Mouse (Mus musculus) left cerebral cortex, postnatal 4 days (tissue): ENCODE data around the gene Bud23. TPM values are rescaled to one million over a fixed set of nuclear protein-coding genes. Genes with fewer than 3 reads are reported as not detected.

ENCODE experiments used
- total RNA-seq, 2 experiments: library from RNA; stranded (reverse); gene quantifications; 2 replicates each; pipeline ENCODE4 v1.2.3; 2021

The Bud23 gene
- total RNA-seq, 2 experiments from 2014 or later = 51.7 to 52.1 TPM

Other genes with a start within 250 kb of the Bud23 start
- not detected for gene Tmem270, start 158.2 kb downstream of the Bud23 start, total RNA-seq
- not detected for gene Cldn13, start 149.4 kb downstream of the Bud23 start, total RNA-seq
- gene Mettl27, start 132.6 kb downstream of the Bud23 start, total RNA-seq = 1 to 10 TPM; 6.4 to 7.2 TPM
- gene Cldn4, start 118.0 kb downstream of the Bud23 start, total RNA-seq = under 1 TPM in 1 of 2 experiments, not detected in 1; 0.18 TPM
- gene Cldn3, start 78.7 kb downstream of the Bud23 start, total RNA-seq = 1 to 10 TPM; 6.2 to 6.4 TPM
- gene Abhd11, start 55.8 kb downstream of the Bud23 start, total RNA-seq = 10 to 100 TPM; 56.6 to 60.8 TPM
- gene Stx1a, start 41.5 kb downstream of the Bud23 start, total RNA-seq = 100 to 1,000 TPM; 261 to 264 TPM
- gene Dnajc30, start 757 bp downstream of the Bud23 start, total RNA-seq = 10 to 100 TPM; 27.4 to 30.1 TPM
- gene Vps37d, start 13.3 kb upstream of the Bud23 start, total RNA-seq = 10 to 100 TPM; 46.1 TPM
- 1 to 10 TPM; 1.6 to 2.4 TPM for gene Mlxipl, start 24.9 kb upstream of the Bud23 start, total RNA-seq
- 10 to 100 TPM; 18.9 to 21.8 TPM for gene Tbl2, start 84.7 kb upstream of the Bud23 start, total RNA-seq
- gene Bcl7b, start 103.3 kb upstream of the Bud23 start, total RNA-seq = 10 to 100 TPM; 24.3 to 26.6 TPM
- gene Baz1b, start 122.3 kb upstream of the Bud23 start, total RNA-seq = 10 to 100 TPM; 57.8 to 61.9 TPM
- 10 to 100 TPM; 15.3 to 17.9 TPM for gene Fzd9, start 186.3 kb upstream of the Bud23 start, total RNA-seq